Mouse (Mus musculus) lung, postnatal 25 days (tissue): ENCODE measurements around the gene Esr2.
"Not testable (repeated sequence)": the region's sequence is repeated elsewhere in the genome, so short reads cannot be mapped to it uniquely, and the experiment has no call there.

Experiments
- DNase-seq: peaks from one replicate; pipeline ENCODE4 v3.0.0; 2022; ENCODE audit warnings: low spot score

Esr2 gene

GRCm38 (mm10) chr12:76152389-76152788, 24.7 kb downstream of the Esr2 start:
- not testable (repeated sequence) for DNase-seq

GRCm38 (mm10) chr12:76136701-76137100, 40.4 kb downstream of the Esr2 start:
- DNase-seq = no peak

- DNase-seq = not testable (repeated sequence)
Observed at GRCm38 (mm10) chr12:76133081-76133480, 44.0 kb downstream of the Esr2 start.

GRCm38 (mm10) chr12:76132591-76132990, 44.5 kb downstream of the Esr2 start:
- peak; percentile 51 for DNase-seq

DNA sequence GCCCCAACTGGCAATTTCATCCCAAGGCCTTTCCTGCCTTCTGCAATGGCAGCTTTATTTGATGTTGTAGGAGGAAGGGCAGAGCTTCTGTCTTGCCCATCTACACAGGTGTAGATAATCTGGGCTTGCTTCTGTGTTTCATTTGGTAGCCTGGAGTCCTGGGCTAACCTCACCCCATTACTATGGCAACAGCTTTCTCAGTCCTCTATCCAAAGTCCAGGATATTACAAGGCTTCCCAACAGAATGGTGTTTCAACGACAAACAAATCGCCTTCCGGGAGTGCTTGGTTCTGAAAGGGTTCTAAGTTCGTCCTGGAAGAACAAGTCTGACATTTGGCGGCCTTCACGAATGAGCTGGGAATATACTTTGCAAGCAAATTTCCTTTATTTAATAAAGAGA, 46.2 kb downstream of the Esr2 start:
- no peak for DNase-seq

DNA sequence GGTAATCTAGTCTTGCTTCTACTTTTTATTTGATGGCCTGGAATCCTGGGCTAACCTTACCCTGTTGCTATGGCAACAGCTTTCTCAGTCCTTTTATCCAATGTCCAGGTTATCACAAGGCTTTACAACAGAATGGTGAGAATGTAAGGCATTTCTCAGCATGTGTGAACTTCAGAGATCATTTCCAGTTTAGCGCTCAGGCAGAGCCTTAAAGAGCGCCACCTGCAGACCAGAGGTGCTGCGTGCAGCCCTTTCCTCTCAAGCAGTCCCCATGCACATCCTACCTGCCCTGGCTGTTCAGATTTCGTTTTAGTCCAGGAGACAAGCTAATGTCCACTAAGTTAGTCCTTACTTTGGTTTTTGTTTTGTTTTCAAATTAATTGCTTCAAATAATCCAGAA, 46.8 kb downstream of the Esr2 start:
- peak; percentile 17 for DNase-seq

GRCm38 (mm10) chr12:76128831-76129230, 48.2 kb downstream of the Esr2 start:
- DNase-seq = peak; percentile 32

DNA sequence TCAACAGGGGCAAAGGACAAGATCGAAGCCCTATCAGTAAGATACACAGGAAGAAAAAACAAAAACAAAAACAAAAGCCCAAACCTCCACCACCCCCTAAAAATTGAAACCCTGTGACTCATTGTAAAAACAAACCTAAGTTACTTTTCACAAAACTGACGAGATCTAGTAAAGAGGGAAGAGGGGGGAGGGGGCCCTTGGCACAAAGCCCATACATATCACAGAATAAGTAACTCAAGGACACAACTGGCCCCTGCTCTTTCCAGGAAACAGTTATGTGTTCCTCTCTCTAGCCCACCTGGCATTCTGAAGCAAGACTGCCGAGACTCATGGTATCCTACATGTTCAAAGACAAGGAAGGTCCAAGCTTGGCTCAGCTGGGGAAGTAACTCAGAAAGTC, 48.8 kb downstream of the Esr2 start:
- no peak for DNase-seq

DNA sequence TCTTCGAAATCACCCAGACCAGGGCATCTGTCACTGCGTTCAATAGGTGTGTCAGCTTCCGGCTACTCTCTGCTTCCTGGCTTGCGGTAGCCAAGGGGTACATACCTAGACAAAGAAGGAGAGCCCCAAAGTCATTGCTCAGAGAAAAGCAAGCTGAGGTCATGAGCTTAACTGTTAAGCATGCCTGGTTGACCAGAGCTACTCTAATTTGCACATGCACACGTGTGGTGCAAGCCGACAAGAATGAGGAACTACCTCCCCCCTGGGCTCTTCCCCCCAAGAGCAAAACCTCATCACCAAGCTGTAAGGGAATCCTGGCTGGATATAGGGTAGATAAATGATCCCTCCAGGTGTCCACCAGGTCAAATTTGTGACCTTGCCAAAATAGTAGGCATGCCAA, 53.8 kb downstream of the Esr2 start:
- DNase-seq = no peak

DNA sequence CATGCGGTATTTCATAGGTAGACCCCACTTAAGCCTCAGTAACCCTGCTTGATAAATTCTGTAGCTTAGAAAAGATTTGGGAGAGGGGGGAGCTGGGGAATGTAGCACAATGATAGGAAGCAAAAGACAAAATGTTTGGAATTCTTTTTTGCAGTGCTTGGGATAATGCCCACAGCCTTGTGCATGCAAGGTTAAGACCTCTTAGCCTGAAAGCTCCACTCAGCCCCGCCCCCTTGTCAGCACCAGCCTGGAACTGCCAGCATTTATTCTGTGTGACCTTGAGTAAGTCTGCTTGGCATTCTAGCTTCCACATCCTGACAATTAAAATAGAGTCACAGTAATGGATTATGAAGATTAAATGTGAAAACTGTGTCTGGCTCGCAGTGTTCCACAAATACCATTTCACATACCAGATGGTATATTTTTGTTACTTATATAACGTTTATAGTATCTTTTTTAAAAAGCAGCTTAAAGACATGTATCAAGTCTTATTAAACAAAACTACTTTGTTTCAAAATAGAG, 59.4 kb downstream of the Esr2 start:
- peak; percentile 16 for DNase-seq

- no peak for DNase-seq
Observed at GRCm38 (mm10) chr12:76116577-76116976, 60.5 kb downstream of the Esr2 start.

DNA sequence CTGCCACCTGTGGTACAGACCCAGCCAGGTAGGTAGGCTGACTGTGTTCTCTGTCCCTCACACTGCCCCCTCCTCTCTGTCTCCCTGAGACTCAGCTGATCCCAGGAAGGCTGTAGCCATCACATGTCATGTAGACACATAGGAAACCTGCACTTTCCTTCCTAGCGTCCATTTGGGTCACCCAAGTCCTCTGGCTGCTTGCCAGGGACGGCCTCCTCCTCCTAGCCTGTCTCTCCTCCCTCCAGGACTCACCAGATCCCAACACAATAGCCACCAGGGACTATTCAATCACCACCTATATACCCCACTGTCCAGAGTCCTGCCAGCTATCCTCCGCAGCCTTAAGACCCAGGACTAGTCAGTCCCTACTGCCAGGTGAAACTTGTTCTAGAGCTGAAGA, 66.0 kb downstream of the Esr2 start:
- no peak for DNase-seq

DNA sequence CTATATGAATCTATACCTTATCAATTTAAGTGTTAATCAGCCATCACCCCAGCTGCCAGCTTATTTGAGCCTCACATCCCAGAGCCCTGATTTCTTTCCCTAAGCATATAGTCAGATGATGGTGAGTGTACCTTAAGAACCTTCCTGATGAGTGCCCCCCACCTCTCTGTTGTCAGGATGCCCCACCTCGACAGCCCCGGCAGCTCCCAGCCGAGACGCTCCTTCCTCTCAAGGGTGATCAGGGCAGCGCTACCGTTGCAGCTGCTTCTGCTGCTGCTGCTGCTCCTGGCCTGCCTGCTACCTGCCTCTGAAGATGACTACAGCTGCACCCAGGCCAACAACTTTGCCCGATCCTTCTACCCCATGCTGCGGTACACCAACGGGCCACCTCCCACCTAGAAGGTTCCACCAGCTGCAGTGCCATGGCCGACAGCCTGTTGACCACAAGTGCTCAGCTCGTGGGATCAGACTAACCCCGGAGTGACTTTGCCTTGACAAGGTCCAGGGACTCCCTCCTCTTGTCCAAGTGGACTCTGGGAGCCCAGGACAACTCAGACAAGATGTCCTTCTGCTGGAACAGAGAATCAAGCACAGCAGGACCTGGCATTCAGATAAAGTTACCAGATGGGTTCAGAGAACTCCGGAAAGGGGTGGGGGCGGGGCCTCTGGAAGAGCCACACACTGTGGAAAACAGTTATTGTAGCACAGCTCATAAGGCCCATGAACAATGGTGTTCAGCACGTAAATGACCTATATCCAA, 67.2 kb downstream of the Esr2 start:
- DNase-seq = no peak

DNA sequence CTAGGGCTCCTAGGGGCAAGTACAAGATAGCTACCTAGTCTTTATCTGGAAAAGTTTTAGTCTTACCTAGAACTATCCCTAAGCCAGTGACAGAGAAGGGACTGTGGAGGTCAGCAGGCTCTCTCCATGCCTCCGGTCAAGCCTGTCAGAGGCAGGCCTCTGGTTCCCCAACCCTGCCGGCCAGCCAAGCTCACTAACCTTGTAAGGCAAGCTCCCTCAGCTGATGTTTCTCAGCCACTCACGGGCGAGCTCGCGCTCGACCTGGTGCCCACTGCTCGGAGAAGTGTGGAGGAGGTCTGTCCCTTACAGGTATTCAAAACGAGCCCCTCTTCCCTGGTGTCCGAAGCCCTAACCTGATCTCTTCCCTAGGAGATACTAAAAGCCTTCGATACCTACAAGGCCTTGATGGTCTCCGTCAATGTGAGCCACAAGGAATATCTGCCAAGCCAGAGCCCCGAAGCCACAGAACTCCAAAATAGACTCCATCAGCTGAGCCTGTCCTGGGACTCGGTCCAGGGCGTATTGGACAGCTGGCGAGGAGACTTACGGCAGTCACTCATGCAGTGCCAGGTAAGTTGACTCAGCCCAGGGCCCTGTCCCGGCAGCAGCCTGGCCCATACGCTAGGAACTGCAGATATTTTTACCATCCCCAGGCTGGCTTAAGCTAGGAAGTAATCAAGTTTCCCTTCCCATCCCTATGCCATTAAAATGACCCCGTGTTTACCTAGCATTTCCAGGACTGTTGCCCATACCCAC, 72.3 kb downstream of the Esr2 start:
- DNase-seq = no peak

- DNase-seq = no peak
Observed at GRCm38 (mm10) chr12:76102621-76103020, 74.4 kb downstream of the Esr2 start.

DNA sequence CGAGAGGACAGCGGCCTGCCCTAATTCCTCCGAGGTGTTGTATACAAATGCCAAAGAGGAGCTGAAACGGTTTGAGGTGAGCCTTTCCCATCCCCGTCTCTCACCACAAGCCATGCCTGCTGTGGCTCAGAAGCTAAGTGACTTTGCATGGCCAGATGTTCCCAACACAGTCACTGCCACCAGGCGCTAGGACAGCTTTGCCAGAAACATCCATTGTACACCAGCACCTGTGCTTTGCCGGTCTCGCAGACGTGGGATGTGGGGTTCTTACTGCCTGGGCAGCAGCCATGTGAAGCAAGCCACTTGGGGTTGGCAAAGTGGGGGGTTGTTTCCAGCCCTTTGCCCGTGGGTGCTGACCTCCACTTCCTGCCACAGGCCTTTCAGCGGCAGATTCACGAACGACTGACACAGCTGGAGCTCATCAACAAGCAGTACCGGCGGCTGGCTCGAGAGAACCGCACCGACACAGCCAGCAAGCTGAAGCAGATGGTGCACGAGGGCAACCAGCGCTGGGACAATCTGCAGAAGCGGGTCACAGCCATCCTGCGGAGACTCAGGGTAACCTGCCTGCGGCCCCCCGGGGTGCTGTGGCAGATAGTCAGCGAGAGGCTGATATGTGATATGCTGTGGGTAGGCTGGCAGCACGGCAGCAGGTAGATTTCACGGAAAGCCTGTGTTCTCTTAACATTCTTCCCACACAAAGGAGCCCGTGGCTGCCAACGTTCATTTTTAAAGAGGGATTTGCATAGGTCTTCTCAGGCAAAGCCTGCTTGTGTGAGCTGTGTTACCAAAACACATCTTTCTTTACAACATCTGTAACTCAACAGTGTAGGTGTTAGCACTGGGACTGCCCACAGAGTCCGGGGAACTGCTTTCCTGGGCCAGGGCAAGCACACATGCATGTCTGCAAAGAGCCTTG, 81.7 kb downstream of the Esr2 start:
- peak; percentile 46 for DNase-seq

- no peak for DNase-seq
Observed at GRCm38 (mm10) chr12:76093613-76094588, 83.2 kb downstream of the Esr2 start.

- DNase-seq = no peak
Observed at GRCm38 (mm10) chr12:76092789-76093466, 84.1 kb downstream of the Esr2 start.

DNA sequence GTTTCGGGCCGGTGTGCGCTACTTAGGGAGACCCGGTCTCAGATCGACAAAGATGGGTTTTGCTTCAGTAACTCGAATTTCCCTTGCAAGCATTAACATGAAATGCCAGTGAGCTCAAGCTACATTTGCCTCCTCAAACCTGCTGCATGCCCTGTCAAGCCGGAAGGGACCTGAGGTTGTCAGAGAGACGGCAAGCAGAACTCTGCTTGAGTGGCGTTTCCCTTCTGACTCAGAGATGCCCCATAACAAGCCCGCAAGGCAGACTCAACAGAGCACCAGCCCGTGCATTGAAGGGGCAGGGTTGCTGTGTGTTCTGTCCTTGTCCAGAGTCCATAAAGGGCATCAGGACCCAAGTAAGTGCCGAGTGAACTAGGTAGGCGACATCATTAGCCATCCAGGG, 90.0 kb downstream of the Esr2 start:
- DNase-seq = no peak
